Mouse (Mus musculus) left cerebral cortex, adult 2 months (tissue): ENCODE data around the gene Tpp2. TPM values are rescaled to one million over a fixed set of nuclear protein-coding genes. Genes with fewer than 3 reads are reported as not detected.
"Not testable (repeated sequence)": the region's sequence is repeated elsewhere in the genome, so short reads cannot be mapped to it uniquely, and the experiment has no call there.

ENCODE experiments used
- DNase-seq, 2 experiments: peaks; one replicate each; pipeline ENCODE4 v3.0.0; 2021 to 2022; ENCODE audit warnings: low spot score in 2 of 2, mixed read lengths in 1 of 2; ENCODE audit errors: extremely low spot score in 1 of 2
- H3K27ac ChIP-seq: fragments of 200-600 bp; 2 replicates; pipeline ENCODE4 v1.8.1; 2022
- H3K4me3 ChIP-seq: fragments of 200-600 bp; 2 replicates; pipeline ENCODE4 v1.8.1; 2022
- CTCF ChIP-seq: fragments of 200-600 bp; IDR thresholded peaks from 2 replicates; pipeline ENCODE4 v1.8.1; 2022; ENCODE audit warnings: antibody characterized with exemption, mild to moderate bottlenecking, moderate library complexity
- intact Hi-C: fragments of 180-260 bp; cut with DNase I; formaldehyde crosslinking; loops from one replicate; pipeline ENCODE4 v1.15.1; 2025
- microRNA-seq, 2 experiments: library from miRNA; unstranded; fragments of <30 nt; microRNA quantifications; one replicate each; pipeline ENCODE4 v1.2.0; 2021
- total RNA-seq, 2 experiments: library from RNA; stranded (reverse); gene quantifications; 2 replicates each; pipeline ENCODE4 v1.2.3; 2021

The Tpp2 gene
- total RNA-seq, 2 experiments from 2014 or later, result 47.4 to 50.5 TPM

DNA sequence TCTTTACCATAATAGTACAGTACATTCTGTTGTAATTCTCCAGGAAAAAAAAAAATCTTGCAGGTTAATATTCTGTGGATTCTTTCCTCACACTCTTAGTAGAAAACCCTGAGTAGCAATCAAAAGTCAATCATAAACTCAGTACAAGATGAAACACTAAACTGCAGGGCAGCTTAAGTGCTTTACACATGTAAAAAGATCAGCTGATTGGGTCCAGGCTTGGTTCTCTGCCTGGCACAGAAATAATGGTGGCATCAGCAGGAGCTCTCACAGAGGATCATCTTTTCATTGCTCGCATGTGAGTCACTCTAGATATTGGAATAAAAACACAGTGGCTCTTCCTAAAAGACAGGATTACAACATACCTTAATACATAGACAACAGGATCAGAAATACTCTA, 94.2 kb downstream of the Tpp2 start:
- no peak for DNase-seq
- no peak for TF ChIP-seq CTCF
- intact Hi-C loops, result no loop called here
- Histone ChIP-seq H3K4me3 (no peak overlapping the region), H3K27ac (no peak overlapping the region)

DNA sequence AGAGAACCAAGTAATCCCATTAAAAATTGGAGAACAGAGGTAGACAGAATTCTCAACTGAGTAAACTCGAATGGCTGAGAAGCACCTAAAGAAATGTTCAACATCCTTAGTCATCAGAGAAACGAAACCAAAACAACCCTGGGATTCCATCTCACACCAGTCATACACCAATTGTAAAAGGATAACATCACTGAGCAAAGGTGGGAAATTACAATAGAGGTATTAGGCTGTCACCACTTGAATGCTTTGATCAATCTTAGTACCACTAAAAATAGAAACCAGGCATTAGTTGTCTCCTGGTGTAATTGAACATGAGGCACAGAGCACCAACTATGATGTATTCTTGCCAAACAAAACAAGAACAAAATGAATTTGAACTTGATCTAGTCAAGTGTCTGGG, 98.8 kb downstream of the Tpp2 start:
- TF ChIP-seq CTCF, result no peak
- DNase-seq, result no peak
- no peak overlapping the region for H3K4me3 ChIP-seq
- H3K27ac ChIP-seq, result no peak overlapping the region
- intact Hi-C loops, result no loop called here

DNA sequence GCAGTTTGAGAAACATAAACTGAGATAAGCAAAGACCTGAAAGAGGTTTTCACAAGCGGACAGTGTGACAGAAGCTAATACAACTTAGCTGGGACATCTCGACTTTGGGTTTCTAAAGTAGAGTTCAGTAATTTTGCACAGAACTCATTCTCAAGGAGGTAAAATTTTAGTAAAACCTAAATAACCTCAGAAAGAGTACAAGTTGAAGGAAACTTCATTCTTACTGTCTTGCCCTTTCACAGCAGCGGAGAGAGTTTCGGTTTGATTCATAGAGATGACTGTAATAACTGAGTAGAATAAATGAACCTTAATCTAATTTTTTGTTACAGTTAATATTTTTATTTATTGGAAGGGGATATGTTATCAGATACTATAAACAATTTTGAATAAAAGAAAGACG, 99.5 kb downstream of the Tpp2 start:
- intact Hi-C loops, result no loop called here
- no peak for DNase-seq

DNA sequence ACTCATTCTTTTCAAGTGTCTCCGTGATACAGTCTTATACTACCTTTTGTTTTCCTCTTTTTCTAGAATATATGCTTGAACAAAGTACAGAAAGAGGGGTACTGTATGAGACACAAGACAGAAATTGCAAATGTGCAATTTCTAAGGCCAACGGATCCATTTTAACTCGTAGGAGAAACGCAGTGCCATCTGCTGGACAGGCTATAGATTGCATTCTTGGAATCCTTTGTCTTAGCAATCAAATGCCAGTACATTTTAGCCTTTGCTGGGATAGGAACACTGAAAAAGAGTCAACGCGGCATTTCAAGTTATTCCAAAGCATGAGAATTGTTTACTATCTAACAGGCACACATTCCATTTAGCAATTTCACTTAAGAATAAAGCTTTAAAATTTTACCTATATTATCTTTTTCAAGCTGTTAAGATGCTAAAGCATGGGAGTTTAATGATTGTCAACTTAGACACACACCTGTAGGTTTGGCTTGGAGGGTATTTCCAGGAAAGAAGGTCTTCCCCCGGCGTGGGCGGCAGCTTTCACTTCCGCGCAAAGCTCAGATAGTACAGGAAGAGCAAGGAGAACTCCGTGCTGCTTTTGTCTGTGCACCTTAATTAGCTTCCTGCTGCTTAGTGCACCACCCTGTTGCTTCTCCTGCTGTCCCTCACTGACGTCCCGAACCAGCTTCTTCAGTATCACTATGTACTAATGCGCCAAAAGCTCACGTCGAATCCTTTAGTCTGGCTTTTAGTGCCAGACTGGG, 108.5 kb downstream of the Tpp2 start:
- peak; percentile 31 to 49 for DNase-seq
- Histone ChIP-seq H3K27ac (no peak overlapping the region), H3K4me3 (peak overlapping the region; percentile 35)
- TF ChIP-seq CTCF, result peak; percentile 92
- intact Hi-C loops, result loop anchor here (2.0 to 5.0 kb wide), 2 partner anchors 139 to 285 kb away; no protein-coding TSS in a partner anchor

More for the DNA sequence above, 99.5 kb downstream of the Tpp2 start:
- no peak for TF ChIP-seq CTCF
- Histone ChIP-seq H3K4me3 (no peak overlapping the region), H3K27ac (no peak overlapping the region)

DNA sequence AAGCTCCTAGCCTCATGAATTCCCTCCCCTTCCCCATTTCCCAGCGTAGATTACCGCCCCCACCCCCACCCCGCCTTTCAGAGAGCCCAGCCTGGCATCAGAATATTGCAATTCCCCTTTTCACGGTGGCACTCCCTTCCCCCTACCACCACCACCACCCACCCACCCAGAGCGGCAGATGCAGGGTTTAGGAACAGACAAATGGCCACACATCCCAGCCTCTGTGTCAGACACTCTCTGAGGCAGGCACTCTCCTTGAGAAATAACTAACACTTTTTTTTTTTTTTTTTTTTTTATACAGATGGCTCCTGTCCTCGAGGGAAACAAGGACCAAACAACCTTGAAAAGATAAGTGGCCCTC, 109.1 kb downstream of the Tpp2 start:
- intact Hi-C loops, result loop anchor here (2.0 to 5.0 kb wide), 2 partner anchors 140 to 285 kb away; no protein-coding TSS in a partner anchor
- TF ChIP-seq CTCF, result no peak
- Histone ChIP-seq H3K27ac (no peak overlapping the region), H3K4me3 (peak overlapping the region; percentile 35; the same call in 1 of the 2 replicates)
- no peak for DNase-seq

DNA sequence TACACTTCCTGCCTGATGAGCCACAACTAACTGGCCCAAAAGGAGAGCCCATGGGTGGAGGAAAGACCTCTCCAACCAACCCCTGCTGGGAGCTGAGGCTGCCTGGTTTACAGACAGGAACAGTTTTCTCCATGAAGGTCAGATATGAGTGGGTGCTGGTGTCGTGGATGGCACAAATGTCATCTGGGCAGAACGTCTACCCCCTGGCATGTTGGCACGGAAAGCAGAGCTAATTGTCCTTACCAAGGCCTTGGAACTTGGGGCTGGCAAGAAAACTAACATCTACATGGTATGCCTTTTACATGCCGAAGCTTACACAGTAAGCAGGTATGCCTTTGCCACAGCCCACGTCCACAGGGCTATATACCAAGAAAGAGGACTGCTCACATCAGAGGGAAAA, 112.2 kb downstream of the Tpp2 start:
- H3K4me3 ChIP-seq, intact Hi-C loops, H3K27ac ChIP-seq, DNase-seq: not testable (repeated sequence)

DNA sequence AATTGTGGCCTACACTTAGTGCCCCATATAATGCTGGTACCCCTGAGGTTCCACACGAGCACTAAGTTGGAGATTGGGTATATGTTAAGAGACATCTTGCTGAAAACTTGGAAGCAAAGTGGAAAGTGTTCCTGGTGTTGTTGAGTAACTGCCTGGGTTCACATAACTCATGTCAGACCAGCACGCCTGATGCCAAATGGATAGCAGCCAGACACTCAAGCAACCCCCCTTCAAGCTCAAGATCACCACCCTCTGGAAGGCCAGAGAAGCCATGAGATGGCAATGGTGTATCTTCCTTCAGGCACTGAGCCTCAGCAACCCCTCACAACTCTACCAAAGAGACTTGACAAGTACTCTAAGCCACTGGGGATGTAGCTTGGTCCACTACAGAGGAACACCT, 113.1 kb downstream of the Tpp2 start:
- H3K4me3 ChIP-seq, result no peak overlapping the region
- no peak overlapping the region for H3K27ac ChIP-seq
- DNase-seq, result no peak
- TF ChIP-seq CTCF, result no peak
- intact Hi-C loops, result no loop called here

Small RNAs within 50 kb of the gene (microRNA-seq; reads per million reads assigned to microRNA genes)
- 0 reads per million in 2 experiments for gene Gm24180

Other genes with a start within 250 kb of the Tpp2 start
- gene 1500015O10Rik, start 203.0 kb upstream of the Tpp2 start, total RNA-seq, result 1 to 10 TPM; 2.3 to 2.9 TPM
- gene Uxs1, start 105.8 kb upstream of the Tpp2 start, total RNA-seq, result 10 to 100 TPM; 54.8 to 61.5 TPM
- gene Mettl21c, start 86.4 kb downstream of the Tpp2 start, total RNA-seq, result not detected
- gene Gm8251, start 128.3 kb downstream of the Tpp2 start, total RNA-seq, result not detected
- gene Tex30, start 168.8 kb downstream of the Tpp2 start, total RNA-seq, result 10 to 100 TPM in 1 of 2 experiments, 1 to 10 TPM in 1; 9.6 to 10.5 TPM
- gene Kdelc1, start 185.2 kb downstream of the Tpp2 start, total RNA-seq, result 1 to 10 TPM; 8.3 to 8.9 TPM
- 10 to 100 TPM; 32.0 to 38.9 TPM for gene Bivm, start 185.3 kb downstream of the Tpp2 start, total RNA-seq
- gene Ercc5, start 214.1 kb downstream of the Tpp2 start, total RNA-seq, result 10 to 100 TPM; 24.6 TPM